Mouse (Mus musculus) lung, postnatal 0 days (tissue): ENCODE results near the gene Rapsn.

Source experiments
- CTCF ChIP-seq: IDR thresholded peaks from 2 replicates; pipeline ENCODE4 v1.5.1; 2016; ENCODE audit warnings: antibody characterized with exemption, mild to moderate bottlenecking
- EP300 ChIP-seq: IDR thresholded peaks from 2 replicates; pipeline ENCODE4 v1.6.1; 2016; ENCODE audit warnings: antibody characterized with exemption, mild to moderate bottlenecking, control low read depth

DNA sequence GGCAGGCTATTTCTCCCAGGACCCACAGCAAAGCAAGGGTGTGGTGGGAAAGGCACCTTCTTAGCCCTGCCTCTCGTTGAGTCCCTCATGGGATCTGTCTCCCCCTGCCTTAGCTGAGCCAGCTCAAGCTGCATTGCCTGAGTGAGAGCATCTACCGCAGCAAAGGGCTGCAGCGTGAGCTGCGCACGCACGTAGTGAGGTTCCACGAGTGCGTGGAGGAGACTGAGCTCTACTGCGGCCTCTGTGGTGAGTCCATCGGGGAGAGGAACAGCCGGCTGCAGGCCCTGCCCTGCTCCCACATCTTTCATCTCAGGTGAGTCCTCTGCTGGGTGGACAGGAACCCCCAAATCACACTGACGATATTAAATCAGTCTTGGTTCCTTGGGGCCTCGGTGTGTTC is 9.3 kb downstream of the Rapsn start:
- TF ChIP-seq EP300 (no peak), CTCF (no peak)
